Mouse (Mus musculus) myocyte (in vitro differentiated cells): ENCODE results near the gene Tifa. TPM values are rescaled to one million over a fixed set of nuclear protein-coding genes. Genes with fewer than 3 reads are reported as not detected.

ENCODE experiments used
- H3K27me3 ChIP-seq: one replicate; pipeline ENCODE4 v1.6.1; 2011; ENCODE audit not compliant: control insufficient read depth, insufficient read depth, insufficient read length
- H3K36me3 ChIP-seq: one replicate; pipeline ENCODE4 v1.6.1; 2011; ENCODE audit not compliant: control insufficient read depth, insufficient read depth
- H3K4me2 ChIP-seq: one replicate; pipeline ENCODE4 v1.6.1; 2011; ENCODE audit warnings: low read depth, control low read depth
- H3K4me3 ChIP-seq: one replicate; pipeline ENCODE4 v1.5.1; 2011; ENCODE audit warnings: mild to moderate bottlenecking, control low read depth, moderate library complexity
- H3K79me2 ChIP-seq: one replicate; pipeline ENCODE4 v1.6.1; 2011; ENCODE audit not compliant: control insufficient read depth, insufficient read depth
- H3ac ChIP-seq: one replicate; pipeline ENCODE4 v1.6.1; 2011; ENCODE audit not compliant: control insufficient read depth, insufficient read length
- CEBPB ChIP-seq: IDR thresholded peaks from 2 replicates; pipeline ENCODE4 v1.6.1; 2011; ENCODE audit warnings: mild to moderate bottlenecking, moderate library complexity; ENCODE audit not compliant: poor library complexity, insufficient read depth, severe bottlenecking
- E2F4 ChIP-seq: IDR thresholded peaks from one replicate; pipeline ENCODE4 v1.6.1; 2011; ENCODE audit warnings: mild to moderate bottlenecking, control low read depth, moderate library complexity; ENCODE audit not compliant: insufficient read depth
- MAX ChIP-seq: IDR thresholded peaks from one replicate; pipeline ENCODE4 v1.6.1; 2011; ENCODE audit warnings: low read depth, mild to moderate bottlenecking, control low read depth
- MYOD1 ChIP-seq, 3 experiments: IDR thresholded peaks; one replicate each; pipeline ENCODE4 v1.6.1; 2011; ENCODE audit warnings: control low read depth in 2 of 3, low read depth in 2 of 3, mild to moderate bottlenecking in 2 of 3, moderate library complexity in 1 of 3; ENCODE audit not compliant: insufficient read length in 2 of 3, control insufficient read depth in 1 of 3
- MYOG ChIP-seq, 3 experiments: IDR thresholded peaks; one replicate each; pipeline ENCODE4 v1.6.1; 2011; ENCODE audit warnings: control low read depth in 2 of 3, low read depth in 2 of 3, mild to moderate bottlenecking in 2 of 3; ENCODE audit not compliant: insufficient read length in 2 of 3, control insufficient read depth in 1 of 3, insufficient read depth in 1 of 3
- POLR2A ChIP-seq: IDR thresholded peaks from one replicate; pipeline ENCODE4 v1.6.1; 2011; ENCODE audit warnings: low read depth, mild to moderate bottlenecking, control low read depth, moderate library complexity; ENCODE audit not compliant: insufficient read length
- POLR2AphosphoS2 ChIP-seq: IDR thresholded peaks from one replicate; pipeline ENCODE4 v1.6.1; 2011; ENCODE audit warnings: low read depth, control low read depth; ENCODE audit not compliant: insufficient read length
- REST ChIP-seq: IDR thresholded peaks from one replicate; pipeline ENCODE4 v1.6.1; 2011; ENCODE audit warnings: mild to moderate bottlenecking, control low read depth, moderate library complexity; ENCODE audit not compliant: insufficient read depth, insufficient read length
- SRF ChIP-seq: IDR thresholded peaks from one replicate; pipeline ENCODE4 v1.6.1; 2011; ENCODE audit warnings: low read depth; ENCODE audit not compliant: control insufficient read depth, insufficient read length
- TCF12 ChIP-seq: IDR thresholded peaks from one replicate; pipeline ENCODE4 v1.6.1; 2011; ENCODE audit warnings: mild to moderate bottlenecking, control low read depth; ENCODE audit not compliant: poor library complexity, insufficient read depth, severe bottlenecking
- TCF3 ChIP-seq: IDR thresholded peaks from one replicate; pipeline ENCODE4 v1.6.1; 2011; ENCODE audit warnings: low read depth, control low read depth; ENCODE audit not compliant: insufficient read length
- USF1 ChIP-seq: IDR thresholded peaks from one replicate; pipeline ENCODE4 v1.6.1; 2011; ENCODE audit warnings: low read depth, mild to moderate bottlenecking, control low read depth, moderate library complexity
- polyA plus RNA-seq: library from polyadenylated mRNA; unstranded; fragments of >200 nt; fragmentation: generic; extraction: Trizol; gene quantifications from one replicate; pipeline ENCODE4 v1.2.1, GENCODE M21; 2012; ENCODE audit warnings: missing spikeins

The Tifa gene
- polyA plus RNA-seq, 1 experiment: 0.85 TPM

DNA sequence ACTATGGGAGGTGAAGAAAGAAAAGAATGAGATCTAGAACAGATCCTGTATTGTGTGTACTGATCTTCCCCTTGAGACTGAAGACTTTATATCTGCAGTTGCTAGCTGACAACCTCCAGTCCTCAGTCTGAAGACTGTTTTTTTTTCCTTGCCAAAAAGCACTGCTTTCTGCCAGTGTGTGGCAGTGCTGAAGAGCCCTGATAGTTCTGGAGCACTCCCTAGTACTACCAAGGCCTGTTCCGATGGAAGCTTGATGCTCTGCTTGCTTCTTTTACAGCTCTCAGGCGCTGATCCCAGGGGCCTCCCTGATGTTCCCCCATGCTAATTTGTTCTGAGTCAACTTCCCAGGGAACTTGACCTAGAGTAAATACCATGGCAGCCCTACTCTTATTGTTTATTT, 74.6 kb downstream of the Tifa start:
- H3K27me3 ChIP-seq: no peaks in the 10 kb centered on the region
- H3K79me2 ChIP-seq: no peaks in the 10 kb centered on the region
- no peak overlapping the region for H3ac ChIP-seq
- no peak overlapping the region for H3K4me2 ChIP-seq
- no peak overlapping the region for H3K4me3 ChIP-seq
- no peak for TF ChIP-seq SRF
- no peak for TF ChIP-seq CEBPB
- TF ChIP-seq POLR2A: no peak
- no peak for TF ChIP-seq USF1
- TF ChIP-seq TCF12: no peak
- TF ChIP-seq TCF3: no peak
- no peak for TF ChIP-seq MAX
- no peak for TF ChIP-seq MYOG (IDR thresholded peaks at IDR 0.05; ENCODE audit: control insufficient read depth in 1 of 3, insufficient read depth in 1 of 3, insufficient read length in 2 of 3, low read depth in 2 of 3)
- no peak for TF ChIP-seq E2F4
- TF ChIP-seq POLR2AphosphoS2: no peak
- no peak for TF ChIP-seq REST
- H3K36me3 ChIP-seq: no peaks in the 10 kb centered on the region

- H3K79me2 ChIP-seq: no peaks in the 10 kb centered on the region
- H3ac ChIP-seq: no peak overlapping the region
- no peak overlapping the region for H3K4me3 ChIP-seq
- no peaks in the 10 kb centered on the region for H3K27me3 ChIP-seq
- no peaks in the 10 kb centered on the region for H3K36me3 ChIP-seq
- TF ChIP-seq USF1 (no peak), TCF12 (no peak), TCF3 (no peak)
- no peak overlapping the region for H3K4me2 ChIP-seq
Observed at GRCm38 (mm10) chr3:127868046-127868758, 78.6 kb downstream of the Tifa start.

GRCm38 (mm10) chr3:127868880-127869279, 79.3 kb downstream of the Tifa start:
- no peak overlapping the region for H3K4me3 ChIP-seq
- H3ac ChIP-seq: no peak overlapping the region
- H3K27me3 ChIP-seq: no peaks in the 10 kb centered on the region
- H3K4me2 ChIP-seq: no peak overlapping the region
- H3K79me2 ChIP-seq: no peaks in the 10 kb centered on the region
- TF ChIP-seq POLR2AphosphoS2 (no peak), SRF (no peak), MAX (no peak), E2F4 (no peak), USF1 (no peak), POLR2A (no peak), MYOG (IDR thresholded peaks at IDR 0.05; ENCODE audit: control insufficient read depth in 1 of 3, insufficient read depth in 1 of 3, insufficient read length in 2 of 3, low read depth in 2 of 3) (no peak), TCF12 (no peak), TCF3 (no peak), REST (no peak), MYOD1 (IDR thresholded peaks at IDR 0.05; ENCODE audit: control insufficient read depth in 1 of 3, insufficient read length in 2 of 3, low read depth in 2 of 3) (no peak), CEBPB (no peak)
- H3K36me3 ChIP-seq: no peaks in the 10 kb centered on the region

GRCm38 (mm10) chr3:127871575-127871974, 82.0 kb downstream of the Tifa start:
- TF ChIP-seq MYOG (IDR thresholded peaks at IDR 0.05; ENCODE audit: control insufficient read depth in 1 of 3, insufficient read depth in 1 of 3, insufficient read length in 2 of 3, low read depth in 2 of 3) (no peak), MYOD1 (IDR thresholded peaks at IDR 0.05; ENCODE audit: control insufficient read depth in 1 of 3, insufficient read length in 2 of 3, low read depth in 2 of 3) (no peak), CEBPB (no peak), TCF12 (no peak), TCF3 (no peak), SRF (no peak), REST (no peak)
- H3K4me3 ChIP-seq: no peak overlapping the region
- H3K27me3 ChIP-seq: no peaks in the 10 kb centered on the region
- H3K36me3 ChIP-seq: no peaks in the 10 kb centered on the region
- no peak overlapping the region for H3K4me2 ChIP-seq
- no peaks in the 10 kb centered on the region for H3K79me2 ChIP-seq
- no peak overlapping the region for H3ac ChIP-seq

DNA sequence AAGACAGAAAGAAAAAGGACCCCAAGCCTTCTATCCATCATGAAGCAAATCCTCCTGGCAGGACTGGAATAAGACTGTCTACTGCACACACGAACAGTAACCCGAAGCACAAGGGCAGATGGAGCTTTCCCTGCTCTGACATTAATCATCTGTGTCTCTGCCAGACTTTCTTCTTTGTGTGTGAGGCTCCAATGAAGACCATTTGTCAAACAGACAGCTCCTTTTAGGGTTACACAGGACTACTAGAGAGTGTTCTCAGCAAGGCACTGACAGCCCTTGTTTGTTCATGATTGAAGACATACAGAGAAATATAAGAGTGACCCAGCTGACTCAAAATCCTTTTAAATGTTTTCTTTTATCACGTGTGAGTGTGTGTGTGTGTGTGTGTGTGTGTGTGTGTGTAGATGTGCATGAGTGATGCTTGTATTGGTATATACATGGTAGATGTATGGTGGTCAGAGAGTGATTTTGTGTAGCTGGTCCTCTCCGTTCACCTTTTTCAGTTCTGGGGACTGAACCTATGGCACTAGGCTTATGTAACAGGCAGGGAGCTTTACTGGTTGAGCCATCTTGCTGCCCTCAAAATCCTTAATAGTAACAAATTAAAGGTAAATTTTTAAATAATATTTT, 84.8 kb downstream of the Tifa start:
- no peaks in the 10 kb centered on the region for H3K27me3 ChIP-seq
- TF ChIP-seq MAX (no peak), POLR2AphosphoS2 (no peak), SRF (no peak), CEBPB (no peak), MYOD1 (IDR thresholded peaks at IDR 0.05; ENCODE audit: control insufficient read depth in 1 of 3, insufficient read length in 2 of 3, low read depth in 2 of 3) (no peak), MYOG (IDR thresholded peaks at IDR 0.05; ENCODE audit: control insufficient read depth in 1 of 3, insufficient read depth in 1 of 3, insufficient read length in 2 of 3, low read depth in 2 of 3) (no peak), REST (no peak), USF1 (no peak), E2F4 (no peak), TCF12 (no peak), TCF3 (no peak), POLR2A (no peak)
- no peak overlapping the region for H3K4me2 ChIP-seq
- no peak overlapping the region for H3K4me3 ChIP-seq
- no peaks in the 10 kb centered on the region for H3K36me3 ChIP-seq
- H3K79me2 ChIP-seq: no peaks in the 10 kb centered on the region
- no peak overlapping the region for H3ac ChIP-seq
